ENCODE assay signal across 7 mouse cellular contexts in genomic region chr6:144056252-144057097, GRCm38 (mm10).
A peak's percentile ranks its signal among the peaks of the same experiment; 100 is the strongest.
DNase-seq lines count a peak whose midpoint lies in the region; ATAC-seq lines count a peak whose summit lies in the region.

No protein-coding gene starts in this region.

- no peaks in the 10 kb centered on the region for H3K27me3 ChIP-seq in embryonic facial prominence, embryonic 12.5 days
- H3K27me3 ChIP-seq in midbrain, embryonic 14.5 days (ENCODE audit: control insufficient read depth, insufficient read depth, low read length), result no peaks in the 10 kb centered on the region

- no peak overlapping the region for H3K9ac ChIP-seq in embryonic facial prominence, embryonic 12.5 days
- no peak overlapping the region for H3K9ac ChIP-seq in midbrain, embryonic 14.5 days (replicated peaks; ENCODE audit: low read length)

- no peak overlapping the region for H3K4me2 ChIP-seq in embryonic facial prominence, embryonic 12.5 days (replicated peaks)
- no peak overlapping the region for H3K4me2 ChIP-seq in midbrain, embryonic 14.5 days (ENCODE audit: low read length)

- peaks cover 16% of the 10 kb centered on the region; the same call in 1 of the 2 replicates for H3K4me1 ChIP-seq in embryonic facial prominence, embryonic 12.5 days
- H3K4me1 ChIP-seq in midbrain, embryonic 14.5 days (ENCODE audit: control insufficient read depth, insufficient read depth, low read length), result no peaks in the 10 kb centered on the region

- ATAC-seq in embryonic facial prominence, embryonic 12.5 days (ENCODE audit: insufficient number of reproducible peaks, insufficient read depth, low FRiP score, low TSS enrichment), result peak; percentile 85
- ATAC-seq in midbrain, embryonic 14.5 days (ENCODE audit: low FRiP score, low TSS enrichment), result peak; percentile 58; the same call in 1 of the 2 replicates

- peak; percentile 19 for DNase-seq in cerebellum, adult 11 months
- DNase-seq in gonadal fat pad, adult 2 months (ENCODE audit: low read depth), result peak; percentile 26
- DNase-seq in kidney, adult 8-10 months, result peak; percentile 9 to 11
- peak; percentile 73 for DNase-seq in left cerebral cortex, postnatal 4 days
- DNase-seq in midbrain, embryonic 14.5 days, result peak; percentile 70
- no peak for DNase-seq in c-Kit-positive CD71-positive TER-119-positive erythroid progenitor cells, embryonic 14.5 days (ENCODE audit: low spot score)

- intact Hi-C loops in left cerebral cortex, postnatal 4 days (cut with DNase I), result no loop called here

- H3K9me3 ChIP-seq in embryonic facial prominence, embryonic 12.5 days, result no peaks in the 10 kb centered on the region
- no peaks in the 10 kb centered on the region for H3K9me3 ChIP-seq in midbrain, embryonic 14.5 days (ENCODE audit: control insufficient read depth, low read length)

- no peak overlapping the region for H3K4me3 ChIP-seq in embryonic facial prominence, embryonic 12.5 days
- no peak overlapping the region for H3K4me3 ChIP-seq in midbrain, embryonic 14.5 days (replicated peaks; ENCODE audit: low read depth, low read length)

- H3K27ac ChIP-seq in embryonic facial prominence, embryonic 12.5 days, result peak overlapping the region; percentile 77
- H3K27ac ChIP-seq in midbrain, embryonic 14.5 days (replicated peaks; ENCODE audit: low read depth, low read length), result peak overlapping the region; percentile 43

- no peaks in the 10 kb centered on the region for H3K36me3 ChIP-seq in embryonic facial prominence, embryonic 12.5 days
- no peaks in the 10 kb centered on the region for H3K36me3 ChIP-seq in midbrain, embryonic 14.5 days (ENCODE audit: control insufficient read depth, insufficient read depth, low read length)

- whole genome bisulfite sequencing in embryonic facial prominence, embryonic 12.5 days, result 23% methylated on average over 10 of the region's 10 CpGs
- WGBS in midbrain, embryonic 14.5 days, result 62% methylated on average over 10 of the region's 10 CpGs
